Mouse (Mus musculus) forebrain, postnatal 0 days (tissue): ENCODE data around the gene Ctnnal1. TPM values are rescaled to one million over a fixed set of nuclear protein-coding genes. Genes with fewer than 3 reads are reported as not detected.

Experiments used
- ATAC-seq: fragments of 200-750 bp; cut with Nextera tagmentation; 2 replicates; pipeline ENCODE4 v1.8.0; 2017; ENCODE audit warnings: mild to moderate bottlenecking, moderate library complexity
- DNase-seq: peaks from one replicate; pipeline ENCODE4 v3.0.0-alpha.2; 2015
- H3K27ac ChIP-seq: fragments of 300-500 bp; sonication (generic); 2 replicates; pipeline ENCODE4 v1.5.1; 2014; ENCODE audit warnings: low read depth, mild to moderate bottlenecking, antibody characterized with exemption, low read length, moderate library complexity, mixed read lengths
- H3K27me3 ChIP-seq: fragments of 300-500 bp; sonication (generic); 2 replicates; pipeline ENCODE4 v1.6.1; 2014; ENCODE audit warnings: mild to moderate bottlenecking, low read length, mixed read lengths; ENCODE audit not compliant: insufficient read depth
- H3K36me3 ChIP-seq: fragments of 300-500 bp; sonication (generic); 2 replicates; pipeline ENCODE4 v1.6.1; 2014; ENCODE audit warnings: mild to moderate bottlenecking, moderate library complexity; ENCODE audit not compliant: insufficient read depth
- H3K4me1 ChIP-seq: fragments of 300-500 bp; sonication (generic); 2 replicates; pipeline ENCODE4 v1.6.1; 2014; ENCODE audit warnings: antibody characterized with exemption; ENCODE audit not compliant: insufficient read depth
- H3K4me2 ChIP-seq: fragments of 300-500 bp; sonication (generic); 2 replicates; pipeline ENCODE4 v1.6.1; 2014; ENCODE audit warnings: low read depth, mild to moderate bottlenecking, moderate library complexity
- H3K4me3 ChIP-seq: fragments of 300-500 bp; sonication (generic); 2 replicates; pipeline ENCODE4 v1.5.1; 2014; ENCODE audit warnings: low read depth, low read length, mixed read lengths
- H3K9ac ChIP-seq: fragments of 300-500 bp; sonication (generic); 2 replicates; pipeline ENCODE4 v1.6.1; 2014; ENCODE audit warnings: mild to moderate bottlenecking
- H3K9me3 ChIP-seq: fragments of 300-500 bp; sonication (generic); 2 replicates; pipeline ENCODE4 v1.6.1; 2016; ENCODE audit warnings: low read length
- CTCF ChIP-seq: sonication (generic); IDR thresholded peaks from 2 replicates; pipeline ENCODE4 v1.5.1; 2016; ENCODE audit warnings: antibody characterized with exemption, control low read depth, low read depth
- WGBS: fragments of 180-500 bp; shearing (Covaris S2); extraction: QIAGEN DNeasy Blood & Tissue Kit; methylation state at CpG from one replicate; pipeline ENCODE4 v1.1.7; 2014; 5-methylcytosine and 5-hydroxymethylcytosine counted together
- polyA plus RNA-seq: library from polyadenylated mRNA; unstranded; fragments of >200 nt; fragmentation: Nextera tagmentation; extraction: Ambion mirVana; gene quantifications from 2 replicates; pipeline ENCODE4 v1.2.1, GENCODE M21; 2015
- total RNA-seq: library from RNA; depleted of rRNA; stranded (reverse); fragments of >200 nt; gene quantifications from 2 replicates; pipeline ENCODE4 v1.2.3, GENCODE M21; 2014

The Ctnnal1 gene
- total and polyA plus RNA-seq, 2 experiments from 2014 or later: 8.5 to 14.5 TPM

GRCm38 (mm10) chr4:56831013-56831609 is 33.9 kb downstream of the Ctnnal1 start:
- Histone ChIP-seq H3K36me3 (peaks cover 54% of the 10 kb centered on the region), H3K4me2 (no peak overlapping the region), H3K4me1 (no peaks in the 10 kb centered on the region), H3K4me3 (no peak overlapping the region), H3K27ac (no peak overlapping the region), H3K9me3 (no peaks in the 10 kb centered on the region), H3K27me3 (no peaks in the 10 kb centered on the region), H3K9ac (no peak overlapping the region)
- TF ChIP-seq CTCF: no peak
- ATAC-seq: no peak
- DNase-seq: no peak
- WGBS: 53% methylated on average over 13 of the region's 13 CpGs

- Histone ChIP-seq H3K4me2 (no peak overlapping the region), H3K27me3 (no peaks in the 10 kb centered on the region), H3K36me3 (peaks cover 48% of the 10 kb centered on the region), H3K9me3 (no peaks in the 10 kb centered on the region), H3K4me1 (no peaks in the 10 kb centered on the region), H3K9ac (no peak overlapping the region), H3K4me3 (no peak overlapping the region), H3K27ac (no peak overlapping the region)
- ATAC-seq: peak; percentile 77
- TF ChIP-seq CTCF: no peak
- peak; percentile 18 for DNase-seq
- WGBS: 20% methylated on average over 7 of the region's 7 CpGs
These were observed 35.5 kb downstream of the Ctnnal1 start for GRCm38 (mm10) chr4:56829511-56829921.

GRCm38 (mm10) chr4:56828932-56829331 is 36.1 kb downstream of the Ctnnal1 start:
- Histone ChIP-seq H3K27me3 (no peaks in the 10 kb centered on the region), H3K4me2 (no peak overlapping the region), H3K36me3 (peaks cover 46% of the 10 kb centered on the region), H3K4me3 (no peak overlapping the region), H3K4me1 (no peaks in the 10 kb centered on the region), H3K9ac (no peak overlapping the region), H3K27ac (no peak overlapping the region), H3K9me3 (no peaks in the 10 kb centered on the region)
- DNase-seq (no peak), ATAC-seq (no peak)
- 51% methylated on average over 3 of the region's 3 CpGs for WGBS
- no peak for TF ChIP-seq CTCF

- no peak for ATAC-seq
- TF ChIP-seq CTCF: no peak
- Histone ChIP-seq H3K27me3 (no peaks in the 10 kb centered on the region), H3K9ac (no peak overlapping the region), H3K9me3 (no peaks in the 10 kb centered on the region), H3K27ac (no peak overlapping the region), H3K36me3 (peaks cover 27% of the 10 kb centered on the region), H3K4me1 (no peaks in the 10 kb centered on the region), H3K4me2 (no peak overlapping the region), H3K4me3 (no peak overlapping the region)
- DNase-seq: no peak
- WGBS: 93% methylated on average over 9 of the region's 9 CpGs
These were observed 40.8 kb downstream of the Ctnnal1 start for GRCm38 (mm10) chr4:56824231-56824630.

- H3K27me3 ChIP-seq: no peaks in the 10 kb centered on the region
- no peaks in the 10 kb centered on the region for H3K4me1 ChIP-seq
- no peak overlapping the region for H3K27ac ChIP-seq
- no peak overlapping the region for H3K9ac ChIP-seq
- H3K36me3 ChIP-seq: peaks cover 12% of the 10 kb centered on the region; the same call in 1 of the 2 replicates
- H3K9me3 ChIP-seq: no peaks in the 10 kb centered on the region
- TF ChIP-seq CTCF: peak; percentile 69
- ATAC-seq (peak; percentile 42; the same call in 1 of the 2 replicates), DNase-seq (peak; percentile 68)
- H3K4me3 ChIP-seq: no peak overlapping the region
- H3K4me2 ChIP-seq: no peak overlapping the region
These were observed 44.9 kb downstream of the Ctnnal1 start for GRCm38 (mm10) chr4:56820017-56820550.

- 92% methylated on average over 8 of the region's 8 CpGs for WGBS
- H3K9me3 ChIP-seq: no peaks in the 10 kb centered on the region
- ATAC-seq (no peak), DNase-seq (no peak)
- no peak overlapping the region for H3K4me3 ChIP-seq
- H3K4me1 ChIP-seq: no peaks in the 10 kb centered on the region
- H3K9ac ChIP-seq: no peak overlapping the region
- H3K27me3 ChIP-seq: no peaks in the 10 kb centered on the region
- H3K4me2 ChIP-seq: no peak overlapping the region
- no peak overlapping the region for H3K27ac ChIP-seq
- no peak for TF ChIP-seq CTCF
- peaks cover 26% of the 10 kb centered on the region; the same call in 1 of the 2 replicates for H3K36me3 ChIP-seq
These were observed 49.9 kb downstream of the Ctnnal1 start for GRCm38 (mm10) chr4:56815131-56815530.

DNA sequence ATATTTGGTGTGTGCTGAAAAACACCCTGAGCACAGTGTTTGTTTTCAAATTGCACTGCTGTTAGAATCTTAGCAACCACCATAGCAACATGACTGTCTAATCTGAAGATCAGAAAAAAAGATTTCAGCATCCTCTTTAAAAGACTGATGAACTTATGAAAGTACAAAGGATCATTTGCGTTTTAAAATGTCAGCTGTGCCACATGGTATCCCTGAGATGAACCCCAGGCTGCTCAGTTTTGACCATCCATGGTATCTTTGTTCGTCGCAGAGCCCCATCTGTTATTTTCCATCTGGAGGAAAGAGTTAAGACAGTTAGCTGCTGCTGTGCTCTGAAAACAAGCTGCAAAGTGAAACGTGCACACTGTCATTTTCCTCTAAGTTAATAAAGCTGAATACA is 52.9 kb downstream of the Ctnnal1 start:
- no peaks in the 10 kb centered on the region for H3K9me3 ChIP-seq
- 81% methylated on average over 4 of the region's 4 CpGs for WGBS
- no peak overlapping the region for H3K9ac ChIP-seq
- ATAC-seq (peak; percentile 23; the same call in 1 of the 2 replicates), DNase-seq (no peak)
- no peak for TF ChIP-seq CTCF
- H3K27ac ChIP-seq: no peak overlapping the region
- H3K4me3 ChIP-seq: no peak overlapping the region
- H3K4me2 ChIP-seq: no peak overlapping the region
- H3K4me1 ChIP-seq: no peaks in the 10 kb centered on the region
- no peaks in the 10 kb centered on the region for H3K27me3 ChIP-seq
- peaks cover 26% of the 10 kb centered on the region; the same call in 1 of the 2 replicates for H3K36me3 ChIP-seq
